Mouse (Mus musculus) adrenal gland, adult 2 months (tissue): ENCODE measurements around the gene Tceanc2. TPM values are rescaled to one million over a fixed set of nuclear protein-coding genes. Genes with fewer than 3 reads are reported as not detected.

ENCODE experiments used
- DNase-seq: peaks from one replicate; pipeline ENCODE4 v3.0.0; 2021
- polyA plus RNA-seq: library from polyadenylated mRNA; depleted of rRNA; stranded (reverse); fragments of >200 nt; gene quantifications from 2 replicates; pipeline ENCODE4 v1.2.3, GENCODE M21; 2012; rRNA removed
- total RNA-seq, 2 experiments: library from RNA; stranded (reverse); gene quantifications; 2 replicates each; pipeline ENCODE4 v1.2.3; 2021

Gene Tceanc2
- total and polyA plus RNA-seq, 3 experiments, result 5.4 to 26.7 (median 22.7) TPM

- DNase-seq, result peak; percentile 86
Observed at GRCm38 (mm10) chr4:107084343-107084742, 94.6 kb downstream of the Tceanc2 start.

Other genes with a start within 250 kb of the Tceanc2 start
- gene Mrpl37, start 112.2 kb downstream of the Tceanc2 start, total RNA-seq, result 100 to 1,000 TPM in 1 of 2 experiments, 10 to 100 TPM in 1; 97.2 to 102 TPM
- 76.4 and 77.1 TPM in 2 replicates for gene Mrpl37, start 112.2 kb downstream of the Tceanc2 start, polyA plus RNA-seq
- gene Cyb5rl, start 112.1 kb downstream of the Tceanc2 start, total RNA-seq, result 10 to 100 TPM; 22.9 to 27.3 TPM
- gene Cyb5rl, start 112.1 kb downstream of the Tceanc2 start, polyA plus RNA-seq, result 13.4 and 14.1 TPM in 2 replicates
- gene Cdcp2, start 82.2 kb downstream of the Tceanc2 start, total RNA-seq, result not detected
- 0.06 and 0.08 TPM in 2 replicates for gene Cdcp2, start 82.2 kb downstream of the Tceanc2 start, polyA plus RNA-seq
- 100 to 1,000 TPM; 274 to 379 TPM for gene Tmem59, start 717 bp downstream of the Tceanc2 start, total RNA-seq
- 746 and 999 TPM in 2 replicates for gene Tmem59, start 717 bp downstream of the Tceanc2 start, polyA plus RNA-seq
- gene Ldlrad1, start 30.1 kb upstream of the Tceanc2 start, total RNA-seq, result not detected
- gene Ldlrad1, start 30.1 kb upstream of the Tceanc2 start, polyA plus RNA-seq, result 0.15 and 0.45 TPM in 2 replicates
- 10 to 100 TPM; 28.0 to 31.7 TPM for gene Lrrc42, start 74.4 kb upstream of the Tceanc2 start, total RNA-seq
- 7.7 and 9.0 TPM in 2 replicates for gene Lrrc42, start 74.4 kb upstream of the Tceanc2 start, polyA plus RNA-seq
- gene Hspb11, start 74.5 kb upstream of the Tceanc2 start, total RNA-seq, result 10 to 100 TPM; 16.7 to 19.1 TPM
- gene Hspb11, start 74.5 kb upstream of the Tceanc2 start, polyA plus RNA-seq, result 0.30 and 0.83 TPM in 2 replicates
- gene Dio1, start 128.1 kb upstream of the Tceanc2 start, total RNA-seq, result under 1 TPM in 1 of 2 experiments, not detected in 1; 0.61 TPM
- gene Dio1, start 128.1 kb upstream of the Tceanc2 start, polyA plus RNA-seq, result 0.45 TPM in 1 of 2 replicates, not detected in the other
- gene Yipf1, start 135.2 kb upstream of the Tceanc2 start, total RNA-seq, result 10 to 100 TPM; 48.3 to 64.3 TPM
- 19.7 and 30.3 TPM in 2 replicates for gene Yipf1, start 135.2 kb upstream of the Tceanc2 start, polyA plus RNA-seq
- gene Ndc1, start 188.7 kb upstream of the Tceanc2 start, total RNA-seq, result 10 to 100 TPM; 10.7 to 11.3 TPM
- gene Ndc1, start 188.7 kb upstream of the Tceanc2 start, polyA plus RNA-seq, result 15.9 and 17.0 TPM in 2 replicates